Mouse (Mus musculus): Measurements from ENCODE around the gene Dtl. TPM values are rescaled to one million over a fixed set of nuclear protein-coding genes. Genes with fewer than 3 reads are reported as not detected.

Dtl gene
- polyA plus RNA-seq, 1 experiment from 2014 or later = 6.1 TPM

DNA sequence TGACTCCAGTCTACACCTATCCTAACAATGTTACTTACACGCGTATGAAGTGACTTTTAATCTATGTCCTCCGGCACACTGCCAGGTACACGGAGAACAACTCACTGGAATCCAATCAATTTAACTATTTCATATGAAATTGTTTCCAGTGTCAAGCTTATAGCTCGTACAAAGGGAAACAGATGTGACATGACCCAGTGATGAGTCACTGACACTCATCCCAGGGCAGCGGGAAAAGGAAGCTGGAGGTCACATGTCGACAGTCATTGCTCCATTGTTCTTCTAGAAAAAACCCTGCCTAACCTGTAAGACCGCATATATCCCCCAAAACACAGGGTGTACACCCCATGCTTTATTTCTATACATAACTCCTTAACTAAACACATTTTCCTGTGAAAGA, 18.2 kb downstream of the Dtl start:
- Histone ChIP-seq H3K27me3 (replicated peaks; ENCODE audit: control insufficient read depth, insufficient read depth, low read length) (no peaks in the 10 kb centered on the region), H3K4me2 (replicated peaks; ENCODE audit: low read depth) (no peak overlapping the region), H3K27ac (ENCODE audit: low read depth, low read length) (no peak overlapping the region), H3K4me1 (replicated peaks; ENCODE audit: control insufficient read depth, insufficient read depth, low read length) (no peaks in the 10 kb centered on the region), H3K9ac (ENCODE audit: low read depth, low read length) (no peak overlapping the region), H3K9me3 (ENCODE audit: control insufficient read depth) (no peaks in the 10 kb centered on the region), H3K36me3 (ENCODE audit: control insufficient read depth, insufficient read depth) (0 out of 2 replicates have a peak, but pooled peaks cover 7% of the 10 kb centered on the region), H3K4me3 (ENCODE audit: low read depth, low read length) (no peak overlapping the region)
- ATAC-seq = no peak
- WGBS = 65% methylated on average over 8 of the region's 8 CpGs
- TF ChIP-seq CTCF (IDR thresholded peaks at IDR 0.05; ENCODE audit: low read depth) = no peak

DNA sequence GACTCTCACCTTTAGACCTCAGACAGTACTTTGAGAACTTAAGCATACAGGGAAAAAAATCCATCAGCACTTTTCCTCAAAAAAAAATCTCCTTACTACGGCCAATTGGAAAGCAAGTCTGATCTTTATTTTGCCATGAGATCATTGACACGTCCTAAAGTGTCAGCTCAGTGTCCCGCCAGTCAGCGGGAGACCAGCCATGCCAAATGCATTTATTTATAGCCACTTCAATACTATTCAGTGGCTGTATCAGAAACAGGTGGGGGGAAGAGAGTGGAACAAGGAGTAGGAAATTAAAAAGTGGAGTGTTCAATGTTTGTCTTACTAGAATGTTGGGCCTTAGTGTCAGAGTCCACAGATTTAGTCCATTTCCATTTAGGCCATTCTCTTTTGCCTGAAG, 24.6 kb downstream of the Dtl start:
- H3K27ac ChIP-seq (ENCODE audit: low read depth, low read length) = no peak overlapping the region
- H3K36me3 ChIP-seq (ENCODE audit: control insufficient read depth, insufficient read depth) = peaks cover 10% of the 10 kb centered on the region; the same call in 1 of the 2 replicates
- H3K4me2 ChIP-seq (replicated peaks; ENCODE audit: low read depth) = no peak overlapping the region
- H3K27me3 ChIP-seq (replicated peaks; ENCODE audit: control insufficient read depth, insufficient read depth, low read length) = no peaks in the 10 kb centered on the region
- H3K4me1 ChIP-seq (replicated peaks; ENCODE audit: control insufficient read depth, insufficient read depth, low read length) = no peaks in the 10 kb centered on the region
- no peak overlapping the region for H3K9ac ChIP-seq (ENCODE audit: low read depth, low read length)
- no peak for TF ChIP-seq CTCF (IDR thresholded peaks at IDR 0.05; ENCODE audit: low read depth)
- H3K4me3 ChIP-seq (ENCODE audit: low read depth, low read length) = no peak overlapping the region
- no peak for ATAC-seq
- H3K9me3 ChIP-seq (ENCODE audit: control insufficient read depth) = no peaks in the 10 kb centered on the region
- WGBS = 82% methylated on average over 4 of the region's 4 CpGs

DNA sequence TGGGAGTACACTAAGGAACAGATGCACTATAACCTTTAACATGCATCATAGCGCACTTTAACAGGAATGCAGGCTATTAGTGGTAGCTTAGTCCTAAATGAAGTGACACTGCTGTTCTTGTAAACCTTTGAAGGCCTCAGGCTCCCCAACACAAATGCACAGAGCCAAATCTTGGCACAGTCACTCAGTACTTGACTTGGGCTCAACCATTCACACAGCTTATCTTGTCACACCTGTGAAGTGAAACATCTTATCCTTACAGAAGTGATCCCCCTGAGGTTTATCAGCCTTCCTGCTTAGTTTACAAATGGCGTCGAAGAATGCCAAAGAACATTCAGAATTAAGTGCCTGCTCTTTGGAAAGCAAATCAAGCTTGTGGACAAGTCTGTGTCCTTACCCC, 31.6 kb downstream of the Dtl start:
- ATAC-seq = no peak
- Histone ChIP-seq H3K4me2 (replicated peaks; ENCODE audit: low read depth) (no peak overlapping the region), H3K4me1 (replicated peaks; ENCODE audit: control insufficient read depth, insufficient read depth, low read length) (no peaks in the 10 kb centered on the region), H3K36me3 (ENCODE audit: control insufficient read depth, insufficient read depth) (peaks cover 16% of the 10 kb centered on the region), H3K4me3 (ENCODE audit: low read depth, low read length) (no peak overlapping the region), H3K27ac (ENCODE audit: low read depth, low read length) (no peak overlapping the region), H3K27me3 (replicated peaks; ENCODE audit: control insufficient read depth, insufficient read depth, low read length) (no peaks in the 10 kb centered on the region), H3K9me3 (ENCODE audit: control insufficient read depth) (no peaks in the 10 kb centered on the region), H3K9ac (ENCODE audit: low read depth, low read length) (no peak overlapping the region)
- TF ChIP-seq CTCF (IDR thresholded peaks at IDR 0.05; ENCODE audit: low read depth) = no peak
- 81% methylated on average over 3 of the region's 3 CpGs for WGBS

DNA sequence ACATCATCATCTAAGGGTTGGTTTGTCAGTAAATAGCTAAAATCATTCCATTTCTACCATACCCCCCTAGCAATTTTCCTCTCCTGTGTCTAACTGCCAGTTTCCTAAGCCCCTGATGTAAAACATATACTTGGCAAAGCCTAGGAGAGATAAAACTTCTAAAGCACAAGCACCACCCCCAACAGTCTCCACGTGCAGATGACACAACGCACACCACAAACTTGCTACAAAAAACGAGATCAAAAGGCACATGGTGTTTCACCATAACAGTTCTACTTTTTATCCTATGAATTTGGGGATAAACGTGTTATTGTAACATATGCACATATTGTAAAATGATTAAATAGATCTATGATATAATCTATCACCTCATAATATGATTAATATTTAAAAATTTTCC, 33.7 kb downstream of the Dtl start:
- no peak for ATAC-seq
- TF ChIP-seq CTCF (IDR thresholded peaks at IDR 0.05; ENCODE audit: low read depth) = no peak
- Histone ChIP-seq H3K4me1 (replicated peaks; ENCODE audit: control insufficient read depth, insufficient read depth, low read length) (no peaks in the 10 kb centered on the region), H3K9ac (ENCODE audit: low read depth, low read length) (no peak overlapping the region), H3K9me3 (ENCODE audit: control insufficient read depth) (no peaks in the 10 kb centered on the region), H3K27ac (ENCODE audit: low read depth, low read length) (no peak overlapping the region), H3K4me2 (replicated peaks; ENCODE audit: low read depth) (no peak overlapping the region), H3K27me3 (replicated peaks; ENCODE audit: control insufficient read depth, insufficient read depth, low read length) (no peaks in the 10 kb centered on the region), H3K4me3 (ENCODE audit: low read depth, low read length) (no peak overlapping the region), H3K36me3 (ENCODE audit: control insufficient read depth, insufficient read depth) (peaks cover 12% of the 10 kb centered on the region)
- 84% methylated on average over 4 of the region's 4 CpGs for WGBS

DNA sequence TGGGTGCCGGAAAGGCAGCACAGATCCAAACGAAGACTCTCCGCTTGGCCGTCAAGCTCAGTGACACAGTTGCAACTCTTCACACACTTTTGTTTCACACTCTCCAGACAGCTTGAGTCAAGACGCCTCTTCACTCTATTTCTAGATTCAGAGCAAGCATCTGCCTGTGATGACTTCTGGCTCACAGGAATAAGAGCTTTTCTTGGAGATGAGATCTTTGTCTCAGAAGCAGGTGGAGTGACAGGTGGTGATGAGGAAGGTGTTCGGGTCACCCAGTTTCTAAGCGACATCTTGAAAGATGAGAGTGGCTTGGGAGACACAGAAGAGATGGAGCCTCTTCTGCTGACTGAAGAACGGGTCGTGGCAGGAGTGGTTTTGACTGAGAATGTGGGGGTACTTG, 34.3 kb downstream of the Dtl start:
- peaks cover 9% of the 10 kb centered on the region; the same call in 1 of the 2 replicates for H3K36me3 ChIP-seq (ENCODE audit: control insufficient read depth, insufficient read depth)

DNA sequence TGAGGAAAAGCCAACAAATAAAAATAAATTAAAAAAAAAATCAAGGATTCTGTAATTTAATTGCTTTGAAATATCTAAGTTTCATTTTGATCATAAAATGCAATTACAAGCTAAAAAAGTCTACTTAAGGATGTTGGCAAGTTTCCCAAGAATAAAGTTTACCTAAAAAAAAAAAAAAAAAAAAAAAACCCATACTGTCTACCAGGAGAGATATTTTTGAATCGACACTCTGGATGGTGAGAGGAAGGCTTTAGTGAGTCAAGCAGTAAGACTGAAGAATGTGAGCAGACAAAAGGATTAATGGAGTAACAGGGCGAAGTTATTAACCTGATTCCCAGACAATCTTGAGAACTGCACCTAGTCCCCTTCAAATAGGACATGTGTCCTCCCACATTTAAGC, 35.0 kb downstream of the Dtl start:
- 77% methylated on average over 2 of the region's 2 CpGs for WGBS
- no peak for ATAC-seq

More for the DNA sequence above, 34.3 kb downstream of the Dtl start:
- H3K27ac ChIP-seq (ENCODE audit: low read depth, low read length) = no peak overlapping the region
- no peaks in the 10 kb centered on the region for H3K4me1 ChIP-seq (replicated peaks; ENCODE audit: control insufficient read depth, insufficient read depth, low read length)
- no peak overlapping the region for H3K4me2 ChIP-seq (replicated peaks; ENCODE audit: low read depth)
- ATAC-seq = no peak
- H3K9ac ChIP-seq (ENCODE audit: low read depth, low read length) = no peak overlapping the region
- no peak for TF ChIP-seq CTCF (IDR thresholded peaks at IDR 0.05; ENCODE audit: low read depth)
- no peaks in the 10 kb centered on the region for H3K27me3 ChIP-seq (replicated peaks; ENCODE audit: control insufficient read depth, insufficient read depth, low read length)
- H3K4me3 ChIP-seq (ENCODE audit: low read depth, low read length) = no peak overlapping the region
- WGBS = 87% methylated on average over 9 of the region's 9 CpGs
- H3K9me3 ChIP-seq (ENCODE audit: control insufficient read depth) = no peaks in the 10 kb centered on the region

DNA sequence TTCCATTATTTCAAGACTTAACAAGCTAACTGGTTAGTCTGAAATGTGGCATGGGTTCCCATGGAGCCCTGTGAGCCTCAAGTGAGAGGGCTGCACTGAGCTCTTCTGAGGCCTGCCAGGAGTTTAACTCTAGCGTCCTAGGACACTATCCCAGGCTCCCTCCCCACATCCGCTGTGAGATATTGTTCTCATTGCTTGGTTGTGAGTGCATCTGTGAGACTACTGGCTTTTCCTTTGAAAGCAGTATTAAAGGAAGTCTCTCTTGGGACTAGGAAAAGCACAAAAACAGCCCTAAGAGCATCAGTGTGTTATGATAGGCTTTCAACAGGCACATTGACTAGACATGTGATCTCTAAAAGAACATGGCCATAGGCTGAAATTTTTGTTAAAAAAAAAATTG, 40.4 kb downstream of the Dtl start:
- H3K9me3 ChIP-seq (ENCODE audit: control insufficient read depth) = no peaks in the 10 kb centered on the region
- no peak overlapping the region for H3K27ac ChIP-seq (ENCODE audit: low read depth, low read length)
- H3K27me3 ChIP-seq (replicated peaks; ENCODE audit: control insufficient read depth, insufficient read depth, low read length) = no peaks in the 10 kb centered on the region
- no peaks in the 10 kb centered on the region for H3K4me1 ChIP-seq (replicated peaks; ENCODE audit: control insufficient read depth, insufficient read depth, low read length)
- WGBS = 66% methylated on average over 2 of the region's 2 CpGs
- no peak overlapping the region for H3K4me3 ChIP-seq (ENCODE audit: low read depth, low read length)
- no peak overlapping the region for H3K9ac ChIP-seq (ENCODE audit: low read depth, low read length)
- no peak for TF ChIP-seq CTCF (IDR thresholded peaks at IDR 0.05; ENCODE audit: low read depth)
- H3K36me3 ChIP-seq (ENCODE audit: control insufficient read depth, insufficient read depth) = no peaks in the 10 kb centered on the region
- no peak for ATAC-seq
- H3K4me2 ChIP-seq (replicated peaks; ENCODE audit: low read depth) = no peak overlapping the region

More for the DNA sequence above, 35.0 kb downstream of the Dtl start:
- H3K36me3 ChIP-seq (ENCODE audit: control insufficient read depth, insufficient read depth) = peaks cover 9% of the 10 kb centered on the region; the same call in 1 of the 2 replicates
- TF ChIP-seq CTCF (IDR thresholded peaks at IDR 0.05; ENCODE audit: low read depth) = no peak
- H3K27ac ChIP-seq (ENCODE audit: low read depth, low read length) = no peak overlapping the region
- no peaks in the 10 kb centered on the region for H3K9me3 ChIP-seq (ENCODE audit: control insufficient read depth)
- H3K4me3 ChIP-seq (ENCODE audit: low read depth, low read length) = no peak overlapping the region
- H3K27me3 ChIP-seq (replicated peaks; ENCODE audit: control insufficient read depth, insufficient read depth, low read length) = no peaks in the 10 kb centered on the region
- no peak overlapping the region for H3K4me2 ChIP-seq (replicated peaks; ENCODE audit: low read depth)
- no peak overlapping the region for H3K9ac ChIP-seq (ENCODE audit: low read depth, low read length)
- H3K4me1 ChIP-seq (replicated peaks; ENCODE audit: control insufficient read depth, insufficient read depth, low read length) = no peaks in the 10 kb centered on the region
